Mouse (Mus musculus): ENCODE data around the gene Kctd14.

DNA sequence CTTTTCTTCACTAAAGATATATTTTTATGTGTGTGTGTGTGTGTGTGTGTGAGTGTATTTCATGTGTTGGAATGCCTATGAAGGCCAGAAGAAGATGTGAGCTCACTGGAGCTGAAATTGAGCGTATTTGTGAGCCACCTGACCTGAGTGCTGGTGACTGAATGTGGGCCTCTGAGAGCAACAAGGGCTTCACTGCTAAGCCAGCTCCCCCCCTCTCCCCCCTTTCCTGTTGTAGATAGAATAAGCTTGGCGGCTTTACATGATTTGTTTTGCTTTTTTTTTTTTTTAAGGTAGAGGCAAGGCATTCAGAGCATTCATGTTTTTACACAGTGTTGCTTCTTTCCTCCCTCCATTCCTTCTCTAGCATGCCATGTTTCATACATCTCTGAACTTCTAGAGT is 32.3 kb downstream of the Kctd14 start:
- TF ChIP-seq POLR2A (IDR thresholded peaks at IDR 0.05; ENCODE audit: low read depth, low read length) = no peak
- no peak for TF ChIP-seq CTCF (IDR thresholded peaks at IDR 0.05; ENCODE audit: borderline replicate concordance, insufficient read depth, low read length)

All from embryonic fibroblast, embryonic 13.5 days (primary cell).